Comparison of ENCODE assay signal across 8 mouse cellular contexts in genomic region chr17:15423080-15423765, GRCm38 (mm10). TPM values are rescaled to one million over a fixed set of nuclear protein-coding genes. Genes with fewer than 3 reads are reported as not detected.
DNase-seq lines count a peak whose midpoint lies in the region; ATAC-seq lines count a peak whose summit lies in the region.

No protein-coding gene starts in this region.

- ATAC-seq in liver, embryonic 12.5 days = no peak
- no peak for ATAC-seq in midbrain, embryonic 14.5 days (ENCODE audit: low FRiP score, low TSS enrichment)

- no peak overlapping the region for H3K4me2 ChIP-seq in liver, embryonic 12.5 days
- H3K4me2 ChIP-seq in midbrain, embryonic 14.5 days (ENCODE audit: low read length) = no peak overlapping the region

- H3K4me3 ChIP-seq in liver, embryonic 12.5 days = no peak overlapping the region
- no peak overlapping the region for H3K4me3 ChIP-seq in midbrain, embryonic 14.5 days (replicated peaks; ENCODE audit: low read depth, low read length)

- WGBS in liver, embryonic 12.5 days (ENCODE audit: insufficient replicate concordance) = 73% methylated on average over 8 of the region's 8 CpGs
- 87% methylated on average over 8 of the region's 8 CpGs for WGBS in midbrain, embryonic 14.5 days

- no peaks in the 10 kb centered on the region for H3K4me1 ChIP-seq in liver, embryonic 12.5 days
- no peaks in the 10 kb centered on the region for H3K4me1 ChIP-seq in midbrain, embryonic 14.5 days (ENCODE audit: control insufficient read depth, insufficient read depth, low read length)

- no peak overlapping the region for H3K9ac ChIP-seq in liver, embryonic 12.5 days
- H3K9ac ChIP-seq in midbrain, embryonic 14.5 days (replicated peaks; ENCODE audit: low read length) = no peak overlapping the region

- no peak overlapping the region for H3K27ac ChIP-seq in liver, embryonic 12.5 days
- no peak overlapping the region for H3K27ac ChIP-seq in midbrain, embryonic 14.5 days (replicated peaks; ENCODE audit: low read depth, low read length)

- DNase-seq in adrenal gland, adult 2 months = peak; percentile 40
- no peak for DNase-seq in adrenal gland, postnatal 25 days
- DNase-seq in testis, postnatal 14 days (ENCODE audit: low spot score) = peak; percentile 48
- no peak for DNase-seq in testis, postnatal 10 days (ENCODE audit: low spot score)
- DNase-seq in layer of hippocampus, postnatal 36 days = peak; percentile 60 to 63
- DNase-seq in cerebellum, postnatal 36 days = no peak
- DNase-seq in midbrain, embryonic 14.5 days = no peak

- peaks cover 63% of the 10 kb centered on the region for H3K36me3 ChIP-seq in liver, embryonic 12.5 days
- H3K36me3 ChIP-seq in midbrain, embryonic 14.5 days (ENCODE audit: control insufficient read depth, insufficient read depth, low read length) = peaks cover 94% of the 10 kb centered on the region

- no peaks in the 10 kb centered on the region for H3K9me3 ChIP-seq in liver, embryonic 12.5 days (replicated peaks)
- no peaks in the 10 kb centered on the region for H3K9me3 ChIP-seq in midbrain, embryonic 14.5 days (ENCODE audit: control insufficient read depth, low read length)

- no peaks in the 10 kb centered on the region for H3K27me3 ChIP-seq in liver, embryonic 12.5 days (replicated peaks)
- no peaks in the 10 kb centered on the region for H3K27me3 ChIP-seq in midbrain, embryonic 14.5 days (ENCODE audit: control insufficient read depth, insufficient read depth, low read length)

RNA-seq across cellular contexts. Expression of gene Fam120b, which starts 27.2 kb away (rescaled TPM):
- total RNA-seq in adrenal gland, adult 2 months (2021) = 10 to 100 TPM; 19.8 to 21.8 TPM
- 6.7 and 8.5 TPM in 2 replicates for polyA plus RNA-seq in adrenal gland, adult 2 months (2012; rRNA removed)
- total RNA-seq in adrenal gland, postnatal 25 days (2021) = 20.6 and 27.4 TPM in 2 replicates
- 10 to 100 TPM; 46.8 to 50.2 TPM for total RNA-seq in layer of hippocampus, postnatal 36 days (2021)
- polyA plus RNA-seq in liver, embryonic 12.5 days (2016; fragmentation: Nextera tagmentation; extraction: Ambion mirVana) = 8.6 and 8.9 TPM in 2 replicates
- polyA plus RNA-seq in midbrain, embryonic 14.5 days (2014; fragmentation: Nextera tagmentation; extraction: Ambion mirVana) = 36.9 and 49.1 TPM in 2 replicates

RNA-seq across cellular contexts. Expression of gene Dll1, which starts 46.6 kb away (rescaled TPM):
- total RNA-seq in adrenal gland, adult 2 months (2021) = 1 to 10 TPM; 4.2 to 4.6 TPM
- polyA plus RNA-seq in adrenal gland, adult 2 months (2012; rRNA removed) = 9.8 and 12.6 TPM in 2 replicates
- 5.9 and 6.7 TPM in 2 replicates for total RNA-seq in adrenal gland, postnatal 25 days (2021)
- total RNA-seq in layer of hippocampus, postnatal 36 days (2021) = 10 to 100 TPM; 10.7 to 11.8 TPM
- 1.5 and 1.7 TPM in 2 replicates for polyA plus RNA-seq in liver, embryonic 12.5 days (2016; fragmentation: Nextera tagmentation; extraction: Ambion mirVana)
- polyA plus RNA-seq in midbrain, embryonic 14.5 days (2014; fragmentation: Nextera tagmentation; extraction: Ambion mirVana) = 23.5 and 24.4 TPM in 2 replicates

Comparison
In these comparisons a context has a peak if more than half of its experiments do, and no peak if none do; other contexts are left out.
1. DNase-seq: peak in adrenal gland, adult 2 months (single experiment), testis, postnatal 14 days (single experiment) and layer of hippocampus, postnatal 36 days (2 of 2); none in adrenal gland, postnatal 25 days (single experiment), testis, postnatal 10 days (single experiment), cerebellum, postnatal 36 days (0 of 2) and midbrain, embryonic 14.5 days (single experiment).